Mouse (Mus musculus): Measurements from ENCODE around the gene Arhgap42. TPM values are rescaled to one million over a fixed set of nuclear protein-coding genes. Genes with fewer than 3 reads are reported as not detected.

Arhgap42 gene
- polyA plus RNA-seq, 1 experiment from 2014 or later = 10.2 TPM

DNA sequence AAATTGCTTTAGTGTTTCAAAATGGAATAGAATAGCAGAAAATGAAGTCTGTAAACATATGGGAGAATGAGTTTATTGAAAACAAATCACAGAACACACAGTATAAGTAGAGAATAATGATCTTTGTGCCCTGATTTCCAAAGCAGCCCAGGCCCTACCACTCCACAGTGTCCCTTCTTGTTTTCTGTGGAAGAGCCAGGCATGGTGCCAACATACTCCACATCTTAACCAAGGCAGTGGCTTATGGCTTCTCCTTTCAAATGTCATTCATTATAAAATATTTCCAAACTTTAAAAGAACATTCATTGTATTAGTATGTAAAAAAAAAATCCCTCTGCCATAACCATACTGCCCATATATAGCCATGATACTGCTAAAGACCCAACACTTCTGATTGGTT lies 42.9 kb downstream of the Arhgap42 start:
- Histone ChIP-seq H3K4me1 (ENCODE audit: control insufficient read depth, insufficient read depth, low read length) (peaks cover 5% of the 10 kb centered on the region; the same call in 1 of the 2 replicates), H3K4me3 (ENCODE audit: low read length) (no peak overlapping the region), H3K27me3 (ENCODE audit: control insufficient read depth, insufficient read depth, low read length) (no peaks in the 10 kb centered on the region), H3K36me3 (ENCODE audit: control insufficient read depth, insufficient read depth) (no peaks in the 10 kb centered on the region), H3K27ac (ENCODE audit: low read length) (no peak overlapping the region), H3K9ac (ENCODE audit: low read length) (no peak overlapping the region), H3K4me2 (ENCODE audit: low read depth, low read length) (no peak overlapping the region), H3K9me3 (replicated peaks; ENCODE audit: control insufficient read depth, low read length) (no peaks in the 10 kb centered on the region)
- no peak for ATAC-seq (replicated peaks; ENCODE audit: extremely low read depth, insufficient read depth, low FRiP score)

DNA sequence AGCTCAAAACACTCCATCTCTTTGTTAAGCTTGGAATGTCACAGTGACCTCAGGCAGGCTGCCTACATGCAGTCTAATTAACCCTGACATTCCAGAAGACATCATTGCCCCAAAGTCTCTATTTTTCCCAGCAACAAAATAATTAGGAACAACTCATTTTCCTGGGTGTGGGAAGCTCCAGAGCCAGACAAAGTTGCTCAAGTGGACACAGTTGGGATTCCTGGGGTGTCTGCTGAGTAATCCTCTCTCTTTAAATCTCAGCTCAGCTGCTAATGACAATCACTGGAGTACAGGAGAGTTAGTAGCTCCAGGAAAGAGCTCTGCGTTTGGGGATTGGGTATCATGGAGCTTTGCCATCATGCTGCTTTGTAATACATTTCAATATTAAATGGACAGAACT lies 44.4 kb downstream of the Arhgap42 start:
- 69% methylated on average over 1 of the region's 1 CpGs for WGBS
- no peak for ATAC-seq (replicated peaks; ENCODE audit: extremely low read depth, insufficient read depth, low FRiP score)
- H3K27me3 ChIP-seq (ENCODE audit: control insufficient read depth, insufficient read depth, low read length) = no peaks in the 10 kb centered on the region
- H3K9me3 ChIP-seq (replicated peaks; ENCODE audit: control insufficient read depth, low read length) = no peaks in the 10 kb centered on the region
- peaks cover 5% of the 10 kb centered on the region; the same call in 1 of the 2 replicates for H3K4me1 ChIP-seq (ENCODE audit: control insufficient read depth, insufficient read depth, low read length)
- H3K27ac ChIP-seq (ENCODE audit: low read length) = no peak overlapping the region
- H3K4me2 ChIP-seq (ENCODE audit: low read depth, low read length) = no peak overlapping the region
- H3K4me3 ChIP-seq (ENCODE audit: low read length) = no peak overlapping the region
- no peaks in the 10 kb centered on the region for H3K36me3 ChIP-seq (ENCODE audit: control insufficient read depth, insufficient read depth)
- no peak overlapping the region for H3K9ac ChIP-seq (ENCODE audit: low read length)

DNA sequence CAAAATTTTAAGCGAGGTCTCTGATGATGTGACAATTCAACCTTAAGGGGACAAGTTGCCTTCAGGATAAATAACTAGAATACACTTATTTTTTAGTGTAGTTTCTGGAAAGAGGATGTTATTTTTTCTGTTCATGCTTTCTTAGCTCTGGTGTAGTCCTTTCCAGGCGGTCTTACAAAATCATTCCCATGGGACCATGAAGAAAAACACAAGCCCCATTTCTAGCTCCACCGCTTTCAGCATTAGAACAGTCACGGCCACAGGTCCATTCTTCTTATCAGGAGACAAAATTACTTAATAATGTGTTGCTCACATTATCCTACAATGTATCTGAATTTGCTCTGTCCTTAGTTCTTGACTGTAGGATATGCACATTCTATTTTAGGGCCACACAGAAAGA lies 46.2 kb downstream of the Arhgap42 start:
- H3K27ac ChIP-seq (ENCODE audit: low read length) = no peak overlapping the region
- no peak for ATAC-seq (replicated peaks; ENCODE audit: extremely low read depth, insufficient read depth, low FRiP score)
- peaks cover 2% of the 10 kb centered on the region; the same call in 1 of the 2 replicates for H3K4me1 ChIP-seq (ENCODE audit: control insufficient read depth, insufficient read depth, low read length)
- H3K4me2 ChIP-seq (ENCODE audit: low read depth, low read length) = no peak overlapping the region
- H3K9me3 ChIP-seq (replicated peaks; ENCODE audit: control insufficient read depth, low read length) = no peaks in the 10 kb centered on the region
- whole genome bisulfite sequencing = 74% methylated on average over 4 of the region's 4 CpGs
- H3K36me3 ChIP-seq (ENCODE audit: control insufficient read depth, insufficient read depth) = no peaks in the 10 kb centered on the region
- no peak overlapping the region for H3K4me3 ChIP-seq (ENCODE audit: low read length)
- H3K9ac ChIP-seq (ENCODE audit: low read length) = no peak overlapping the region
- H3K27me3 ChIP-seq (ENCODE audit: control insufficient read depth, insufficient read depth, low read length) = no peaks in the 10 kb centered on the region

DNA sequence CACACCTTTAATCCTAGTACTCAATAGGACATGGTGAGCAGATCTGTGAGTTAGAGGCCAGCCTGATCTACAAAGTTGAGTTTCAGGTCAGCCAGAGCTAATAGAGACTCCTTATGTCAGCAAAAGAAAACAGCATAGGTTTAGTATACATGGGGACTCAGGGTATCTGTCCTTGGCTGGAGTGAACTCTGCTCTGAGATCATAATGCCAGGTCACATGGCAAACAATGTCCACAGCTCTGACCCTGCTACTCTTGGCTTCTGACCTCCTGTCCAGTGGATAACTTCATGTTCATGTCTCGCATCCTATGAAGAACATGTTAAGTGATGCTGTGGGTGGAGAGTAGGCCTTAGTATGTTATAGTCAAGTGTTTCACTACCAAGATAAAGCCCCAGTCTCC lies 48.1 kb downstream of the Arhgap42 start:
- Histone ChIP-seq H3K9ac (ENCODE audit: low read length) (no peak overlapping the region), H3K4me1 (ENCODE audit: control insufficient read depth, insufficient read depth, low read length) (peaks cover 2% of the 10 kb centered on the region; the same call in 1 of the 2 replicates), H3K9me3 (replicated peaks; ENCODE audit: control insufficient read depth, low read length) (no peaks in the 10 kb centered on the region), H3K4me3 (ENCODE audit: low read length) (no peak overlapping the region), H3K36me3 (ENCODE audit: control insufficient read depth, insufficient read depth) (no peaks in the 10 kb centered on the region), H3K4me2 (ENCODE audit: low read depth, low read length) (no peak overlapping the region), H3K27ac (ENCODE audit: low read length) (no peak overlapping the region), H3K27me3 (ENCODE audit: control insufficient read depth, insufficient read depth, low read length) (no peaks in the 10 kb centered on the region)
- 86% methylated on average over 1 of the region's 1 CpGs for WGBS
- no peak for ATAC-seq (replicated peaks; ENCODE audit: extremely low read depth, insufficient read depth, low FRiP score)

DNA sequence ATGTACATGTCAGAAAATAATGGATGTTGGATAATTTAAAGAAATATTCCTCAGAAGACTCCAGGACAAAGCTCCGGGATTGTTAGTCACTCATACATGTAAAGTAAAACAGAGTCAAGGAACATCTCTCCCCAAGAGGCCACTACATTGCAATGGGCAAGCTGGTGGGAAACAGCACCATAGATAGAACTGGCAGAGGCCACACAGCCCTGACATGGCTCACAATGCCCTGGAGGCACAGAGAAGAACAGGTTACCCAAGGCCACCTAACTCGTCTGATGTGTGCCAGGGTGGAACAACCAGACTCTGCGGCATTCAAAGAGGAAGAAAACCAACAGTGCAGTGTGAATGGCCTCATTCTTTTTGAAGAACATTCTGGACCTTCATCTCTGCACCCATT lies 50.7 kb downstream of the Arhgap42 start:
- no peak for ATAC-seq (replicated peaks; ENCODE audit: extremely low read depth, insufficient read depth, low FRiP score)
- Histone ChIP-seq H3K4me2 (ENCODE audit: low read depth, low read length) (no peak overlapping the region), H3K4me3 (ENCODE audit: low read length) (no peak overlapping the region), H3K9ac (ENCODE audit: low read length) (no peak overlapping the region), H3K27me3 (ENCODE audit: control insufficient read depth, insufficient read depth, low read length) (no peaks in the 10 kb centered on the region), H3K9me3 (replicated peaks; ENCODE audit: control insufficient read depth, low read length) (no peaks in the 10 kb centered on the region), H3K27ac (ENCODE audit: low read length) (no peak overlapping the region), H3K4me1 (ENCODE audit: control insufficient read depth, insufficient read depth, low read length) (peaks cover 2% of the 10 kb centered on the region; the same call in 1 of the 2 replicates), H3K36me3 (ENCODE audit: control insufficient read depth, insufficient read depth) (no peaks in the 10 kb centered on the region)
- 79% methylated on average over 3 of the region's 3 CpGs for WGBS

DNA sequence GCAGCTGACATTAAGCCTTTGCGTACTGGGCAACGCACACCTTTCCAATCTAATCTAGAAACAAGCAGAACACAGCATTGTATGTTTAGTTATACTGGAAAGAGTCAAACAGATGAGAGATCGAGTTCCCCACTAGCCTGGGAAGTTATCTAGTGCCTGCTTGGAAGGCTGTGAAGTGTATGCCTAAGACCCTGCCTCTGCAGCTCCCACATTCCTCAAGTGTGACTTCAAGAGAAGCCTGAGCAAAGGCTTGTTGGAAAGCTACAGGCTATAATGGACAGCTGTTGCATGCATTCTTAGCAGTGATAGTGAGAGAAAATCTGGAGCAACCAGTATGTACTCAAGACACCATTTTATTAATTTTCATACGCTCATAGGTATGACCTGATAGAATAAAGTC lies 61.2 kb downstream of the Arhgap42 start:
- no peak for ATAC-seq (replicated peaks; ENCODE audit: extremely low read depth, insufficient read depth, low FRiP score)
- Histone ChIP-seq H3K27ac (ENCODE audit: low read length) (no peak overlapping the region), H3K36me3 (ENCODE audit: control insufficient read depth, insufficient read depth) (no peaks in the 10 kb centered on the region), H3K4me3 (ENCODE audit: low read length) (no peak overlapping the region), H3K4me2 (ENCODE audit: low read depth, low read length) (no peak overlapping the region), H3K9me3 (replicated peaks; ENCODE audit: control insufficient read depth, low read length) (no peaks in the 10 kb centered on the region), H3K27me3 (ENCODE audit: control insufficient read depth, insufficient read depth, low read length) (no peaks in the 10 kb centered on the region), H3K9ac (ENCODE audit: low read length) (no peak overlapping the region), H3K4me1 (ENCODE audit: control insufficient read depth, insufficient read depth, low read length) (no peaks in the 10 kb centered on the region)
- 65% methylated on average over 4 of the region's 4 CpGs for WGBS

DNA sequence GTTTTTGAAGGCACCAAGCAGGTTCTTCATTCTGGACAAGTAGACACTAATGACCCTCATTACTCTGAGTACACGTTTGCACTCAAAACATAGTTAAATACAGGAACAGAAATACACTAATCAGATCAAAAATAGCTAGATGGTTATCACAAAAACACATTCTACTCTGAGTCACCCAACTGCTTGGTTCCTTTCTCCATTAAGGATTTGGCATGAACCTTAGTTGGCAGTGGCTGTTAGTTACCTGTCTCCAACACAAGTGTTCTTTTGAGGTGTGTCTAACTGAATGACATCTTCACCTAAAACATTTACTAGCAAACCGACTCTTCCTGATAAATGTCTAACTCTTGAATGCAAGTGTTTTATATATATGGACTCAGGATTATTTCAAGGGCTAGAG lies 64.0 kb downstream of the Arhgap42 start:
- Histone ChIP-seq H3K27ac (ENCODE audit: low read length) (no peak overlapping the region), H3K4me1 (ENCODE audit: control insufficient read depth, insufficient read depth, low read length) (no peaks in the 10 kb centered on the region), H3K36me3 (ENCODE audit: control insufficient read depth, insufficient read depth) (no peaks in the 10 kb centered on the region), H3K9ac (ENCODE audit: low read length) (no peak overlapping the region), H3K4me3 (ENCODE audit: low read length) (no peak overlapping the region), H3K27me3 (ENCODE audit: control insufficient read depth, insufficient read depth, low read length) (no peaks in the 10 kb centered on the region), H3K9me3 (replicated peaks; ENCODE audit: control insufficient read depth, low read length) (no peaks in the 10 kb centered on the region), H3K4me2 (ENCODE audit: low read depth, low read length) (no peak overlapping the region)
- WGBS = 71% methylated on average over 2 of the region's 2 CpGs
- ATAC-seq (replicated peaks; ENCODE audit: extremely low read depth, insufficient read depth, low FRiP score) = no peak

DNA sequence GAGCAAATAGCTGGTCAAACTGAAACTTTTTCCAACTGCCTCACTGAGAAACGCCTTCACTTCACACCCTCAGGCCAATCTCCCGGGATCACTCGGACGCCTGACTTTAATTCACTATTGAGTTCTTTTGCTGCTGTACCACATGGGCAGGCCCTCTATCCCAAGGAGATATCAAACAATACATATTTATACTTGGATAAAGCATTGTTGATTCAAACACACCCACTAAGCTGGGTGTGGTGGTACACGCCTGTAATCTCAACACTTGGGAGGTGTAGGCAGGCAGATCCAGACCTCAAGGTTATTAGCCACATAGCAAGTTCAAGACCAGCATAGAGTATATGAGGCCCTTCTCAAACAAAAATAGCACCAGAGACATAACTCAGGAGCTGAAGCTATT lies 64.7 kb downstream of the Arhgap42 start:
- no peaks in the 10 kb centered on the region for H3K27me3 ChIP-seq (ENCODE audit: control insufficient read depth, insufficient read depth, low read length)
- H3K4me2 ChIP-seq (ENCODE audit: low read depth, low read length) = no peak overlapping the region
- H3K9me3 ChIP-seq (replicated peaks; ENCODE audit: control insufficient read depth, low read length) = no peaks in the 10 kb centered on the region
- no peaks in the 10 kb centered on the region for H3K36me3 ChIP-seq (ENCODE audit: control insufficient read depth, insufficient read depth)
- WGBS = 79% methylated on average over 5 of the region's 5 CpGs
- no peaks in the 10 kb centered on the region for H3K4me1 ChIP-seq (ENCODE audit: control insufficient read depth, insufficient read depth, low read length)
- no peak overlapping the region for H3K4me3 ChIP-seq (ENCODE audit: low read length)
- ATAC-seq (replicated peaks; ENCODE audit: extremely low read depth, insufficient read depth, low FRiP score) = no peak
- no peak overlapping the region for H3K27ac ChIP-seq (ENCODE audit: low read length)
- no peak overlapping the region for H3K9ac ChIP-seq (ENCODE audit: low read length)

DNA sequence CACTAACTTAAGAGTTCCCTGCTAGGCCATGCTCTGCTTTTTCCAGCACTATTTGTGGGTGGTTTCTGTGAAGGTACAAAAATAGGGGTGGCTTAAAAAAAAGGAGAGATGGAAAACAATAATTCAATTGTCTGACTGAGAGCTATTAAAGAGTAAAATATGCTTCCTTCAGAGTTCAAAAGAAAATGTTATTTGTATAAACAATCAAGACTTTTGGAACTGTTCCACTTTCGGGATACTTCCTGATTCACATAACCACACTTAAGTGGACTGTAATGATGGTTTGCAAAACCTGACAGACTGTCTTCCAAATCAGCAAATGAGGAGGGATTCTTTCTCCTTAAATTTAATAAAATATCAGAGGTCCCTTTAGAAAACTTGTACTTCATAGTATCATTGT lies 65.8 kb downstream of the Arhgap42 start:
- no peak for ATAC-seq (replicated peaks; ENCODE audit: extremely low read depth, insufficient read depth, low FRiP score)
- no peak overlapping the region for H3K4me2 ChIP-seq (ENCODE audit: low read depth, low read length)

More for the DNA sequence above, 65.8 kb downstream of the Arhgap42 start:
- Histone ChIP-seq H3K9ac (ENCODE audit: low read length) (no peak overlapping the region), H3K4me3 (ENCODE audit: low read length) (no peak overlapping the region), H3K27me3 (ENCODE audit: control insufficient read depth, insufficient read depth, low read length) (no peaks in the 10 kb centered on the region), H3K4me1 (ENCODE audit: control insufficient read depth, insufficient read depth, low read length) (no peaks in the 10 kb centered on the region), H3K9me3 (replicated peaks; ENCODE audit: control insufficient read depth, low read length) (no peaks in the 10 kb centered on the region), H3K27ac (ENCODE audit: low read length) (no peak overlapping the region), H3K36me3 (ENCODE audit: control insufficient read depth, insufficient read depth) (no peaks in the 10 kb centered on the region)
- 60% methylated on average over 1 of the region's 1 CpGs for WGBS
